Comparison of ENCODE assay signal across 9 mouse cellular contexts in the genomic region with DNA sequence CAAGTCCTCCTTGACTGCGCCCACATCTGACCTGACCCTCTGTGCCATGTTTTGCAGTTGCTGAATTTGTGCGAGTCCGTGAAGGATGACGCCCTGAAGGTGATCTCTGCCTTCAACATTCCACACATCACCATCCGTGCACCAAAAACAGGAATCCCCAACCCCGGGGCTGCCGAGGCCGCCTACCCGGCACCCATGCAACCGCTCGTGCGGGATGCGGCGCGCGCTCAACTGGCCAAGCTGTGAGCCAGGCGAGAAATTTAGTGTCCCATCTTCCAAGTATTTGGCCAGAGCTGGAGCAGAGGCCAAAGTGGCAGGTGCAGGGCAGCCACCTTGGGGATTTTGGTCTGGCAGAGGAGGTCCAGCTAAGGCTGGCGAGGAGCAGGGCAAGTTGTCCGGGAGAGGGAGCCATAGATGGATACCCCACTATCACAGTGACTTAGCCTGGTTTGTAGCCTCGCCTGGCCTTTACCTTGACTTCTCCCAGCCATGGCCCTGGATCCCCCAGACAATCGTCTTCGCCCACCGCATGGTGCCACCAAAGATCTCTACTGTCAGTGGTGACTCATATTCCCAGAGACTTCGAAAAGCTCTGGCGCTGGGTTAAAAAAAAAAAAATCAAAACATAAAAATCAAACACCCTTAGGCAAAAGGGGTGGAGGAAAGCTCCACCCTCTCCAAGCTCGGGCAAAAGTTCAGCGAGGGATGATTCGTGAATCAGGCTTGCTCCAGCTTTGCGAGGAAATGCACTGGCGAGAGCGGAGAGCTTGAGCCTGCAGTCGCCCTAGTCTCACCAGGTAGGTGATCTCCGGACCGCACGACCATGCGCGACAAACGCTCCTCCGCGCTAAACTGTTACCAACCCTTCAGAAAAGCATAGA. TPM values are rescaled to one million over a fixed set of nuclear protein-coding genes. Genes with fewer than 3 reads are reported as not detected.
DNase-seq lines count a peak whose midpoint lies in the region; ATAC-seq and TF ChIP-seq lines count a peak whose summit lies in the region.
"Had no signal": no experiment of that assay in that cellular context is flagged by ENCODE, and none has a peak within 500 bp of the region (broad histone marks: within the 10 kb centered on the region; RNA-seq: fewer than 3 reads in every experiment).

No protein-coding gene starts in this region.

- peaks cover 17% of the 10 kb centered on the region for H3K4me1 ChIP-seq in lung, embryonic 14.5 days (ENCODE audit: insufficient read depth)
- H3K4me1 ChIP-seq in small intestine, adult 2 months (ENCODE audit: control insufficient read depth, insufficient read depth, insufficient read length, low read length) = peaks cover 14% of the 10 kb centered on the region

- no peaks in the 10 kb centered on the region for H3K36me3 ChIP-seq in lung, embryonic 14.5 days (ENCODE audit: insufficient read depth)
- H3K36me3 ChIP-seq in small intestine, adult 2 months (ENCODE audit: control insufficient read depth, insufficient read depth, low read length) = no peaks in the 10 kb centered on the region

- peak overlapping the region; percentile 94 for H3K4me2 ChIP-seq in lung, embryonic 14.5 days

- H3K27me3 ChIP-seq in lung, embryonic 14.5 days (ENCODE audit: insufficient read depth, low read length) = peaks cover 24% of the 10 kb centered on the region
- H3K27me3 ChIP-seq in small intestine, adult 2 months (ENCODE audit: control insufficient read depth, insufficient read depth, low read length) = no peaks in the 10 kb centered on the region
- H3K27me3 ChIP-seq: Patski had no signal

- peak; percentile 54 for TF ChIP-seq CTCF in lung, embryonic 14.5 days (IDR thresholded peaks at IDR 0.05; ENCODE audit: low read depth)
- no peak for TF ChIP-seq CTCF in small intestine, adult 2 months (IDR thresholded peaks at IDR 0.05; ENCODE audit: extremely low read depth, insufficient read length, insufficient replicate concordance, low read depth, low read length)

- no peak for ATAC-seq in lung, embryonic 14.5 days (ENCODE audit: insufficient read depth)
- ATAC-seq: Patski had no signal

- TF ChIP-seq POLR2A in small intestine, adult 2 months (IDR thresholded peaks at IDR 0.05; ENCODE audit: low read depth, low read length) = 0 out of 2 replicates have a peak, but pooled peaks have one; percentile 11

- peak overlapping the region; percentile 18; the same call in 1 of the 2 replicates for H3K9ac ChIP-seq in lung, embryonic 14.5 days

- peak; percentile 94 for DNase-seq in heart, adult 11 months
- no peak for DNase-seq in heart, postnatal 25 days (ENCODE audit: low spot score)
- peak; percentile 29 for DNase-seq in brain, adult 2 months (ENCODE audit: low read depth, low spot score)
- DNase-seq in heart, adult 18-20 months = peak; percentile 50 to 66
- peak; percentile 40 for DNase-seq in kidney, adult 11 months
- peak; percentile 51 for DNase-seq in lung, embryonic 14.5 days
- no peak for DNase-seq in layer of hippocampus, adult 8-10 months (ENCODE audit: low spot score in 2 of 2)

- no peaks in the 10 kb centered on the region for H3K9me3 ChIP-seq in lung, embryonic 14.5 days (ENCODE audit: low read depth, low read length)

- peak overlapping the region; percentile 73 for H3K4me3 ChIP-seq in lung, embryonic 14.5 days (ENCODE audit: low read depth, low read length)
- H3K4me3 ChIP-seq in small intestine, adult 2 months (ENCODE audit: low read depth, low read length) = peak overlapping the region; percentile 43

- intact Hi-C loops in heart, postnatal 25 days (cut with DNase I) = loop anchor here (1.0 to 2.0 kb wide), 3 partner anchors 234 to 450 kb away; no protein-coding TSS in a partner anchor

- no peak overlapping the region for H3K27ac ChIP-seq in lung, embryonic 14.5 days (ENCODE audit: low read depth)
- H3K27ac ChIP-seq in small intestine, adult 2 months (ENCODE audit: insufficient read depth, low read depth, low read length) = no peak overlapping the region

- WGBS in lung, embryonic 14.5 days = 1% methylated on average over 40 of the region's 40 CpGs
- WGBS in small intestine, adult 2 months = 3% methylated on average over 40 of the region's 40 CpGs

RNA-seq across cellular contexts. Expression of a gene that starts 2.7 kb away (rescaled TPM):
- 10 to 100 TPM; 15.2 to 18.8 TPM for total RNA-seq in heart, postnatal 25 days (2021)
- 10 to 100 TPM in 1 of 2 experiments, 1 to 10 TPM in 1; 8.1 to 10.3 TPM for total RNA-seq in heart, adult 18-20 months (2021)
- 27.9 and 29.9 TPM in 2 replicates for polyA plus RNA-seq in lung, embryonic 14.5 days (2014; fragmentation: Nextera tagmentation; extraction: Ambion mirVana)
- polyA plus RNA-seq in small intestine, adult 2 months (2012; rRNA removed) = 2.9 and 7.4 TPM in 2 replicates
- 1 to 10 TPM; 5.1 to 8.1 (median 6.5) TPM for total RNA-seq in layer of hippocampus, adult 8-10 months (2022)

Comparison
In these comparisons a context has a peak if more than half of its experiments do, and no peak if none do; other contexts are left out.
1. DNase-seq: peak in heart, adult 11 months (single experiment), brain, adult 2 months (single experiment), heart, adult 18-20 months (2 of 2), kidney, adult 11 months (single experiment) and lung, embryonic 14.5 days (single experiment); none in heart, postnatal 25 days (single experiment) and layer of hippocampus, adult 8-10 months (0 of 2).